Mouse (Mus musculus): ENCODE measurements at regions not wholly inside any gene's neighbourhood (a gene's known extent, or its start where the extent isn't known, plus 50 kb on each side); places are given as distances from the start of the nearest gene placed in this dataset.
"Not testable (repeated sequence)": the region's sequence is repeated elsewhere in the genome, so short reads cannot be mapped to it uniquely, and the experiment has no call there.

DNA sequence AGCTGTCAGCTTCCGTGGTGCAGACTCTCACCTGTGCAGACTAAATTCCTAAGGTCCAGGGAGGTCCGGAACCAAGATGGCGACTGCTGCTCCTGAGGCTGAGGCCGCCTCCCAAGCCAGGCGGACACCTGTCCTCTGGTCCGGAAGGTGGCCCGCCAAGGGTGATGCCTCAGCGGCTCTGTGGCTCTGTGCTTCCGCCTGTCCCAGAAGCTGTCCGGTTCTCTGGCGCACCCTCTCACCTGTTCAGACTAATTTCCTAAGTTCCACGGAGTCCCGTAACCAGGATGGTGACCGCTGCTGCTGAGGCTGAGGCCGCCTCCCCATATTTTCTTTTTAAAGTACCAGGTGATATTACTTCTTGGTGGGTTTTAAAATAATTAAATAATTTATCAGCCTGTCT is 65.4 kb upstream of the B3galnt2 start:
- DNase-seq (ENCODE audit: low read depth), result not testable (repeated sequence)

GRCm38 (mm10) chr13:13889297-13890120 is 64.8 kb upstream of the B3galnt2 start:
- peak; percentile 99 for DNase-seq (ENCODE audit: low read depth)

GRCm38 (mm10) chr13:13902186-13902585 is 52.1 kb upstream of the B3galnt2 start:
- not testable (repeated sequence) for DNase-seq (ENCODE audit: low read depth)
